Mouse (Mus musculus): ENCODE data around the gene Prpf19. TPM values are rescaled to one million over a fixed set of nuclear protein-coding genes. Genes with fewer than 3 reads are reported as not detected.

Prpf19 gene
- polyA plus RNA-seq, 1 experiment from 2014 or later = 47.2 TPM

GRCm38 (mm10) chr19:10926666-10927065 lies 31.6 kb downstream of the Prpf19 start:
- no peaks in the 10 kb centered on the region for H3K9me3 ChIP-seq (replicated peaks)
- 51% methylated on average over 4 of the region's 4 CpGs for WGBS
- H3K27me3 ChIP-seq (ENCODE audit: low read depth, poor library complexity, severe bottlenecking) = no peaks in the 10 kb centered on the region
- H3K27ac ChIP-seq = peak overlapping the region; percentile 71
- DNase-seq (ENCODE audit: low spot score) = no peak
- peaks cover 20% of the 10 kb centered on the region for H3K4me1 ChIP-seq
- H3K4me3 ChIP-seq = no peak overlapping the region
- no peaks in the 10 kb centered on the region for H3K36me3 ChIP-seq

DNA sequence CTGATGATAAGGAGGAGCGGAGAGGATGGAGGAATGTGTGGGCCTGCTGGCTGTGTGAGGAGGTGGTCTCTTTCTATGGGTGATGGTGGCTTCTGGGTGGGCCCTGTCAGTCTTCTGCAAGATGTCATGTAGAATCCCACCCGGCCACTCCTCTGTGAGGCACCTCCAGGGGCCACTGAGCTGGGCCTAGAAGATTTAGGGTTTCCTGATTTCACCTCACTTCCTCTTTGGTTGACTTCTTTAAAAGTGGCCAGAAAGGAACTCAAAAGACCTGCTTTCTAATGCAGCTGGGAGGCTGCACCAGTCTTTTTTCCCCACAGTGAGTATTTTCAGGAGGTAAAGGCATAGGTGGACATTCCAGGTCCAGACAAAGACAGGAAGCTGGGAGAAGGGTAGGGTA lies 35.6 kb downstream of the Prpf19 start:
- DNase-seq (ENCODE audit: low spot score) = no peak
- WGBS = 82% methylated on average over 2 of the region's 2 CpGs
- H3K9me3 ChIP-seq (replicated peaks) = no peaks in the 10 kb centered on the region

GRCm38 (mm10) chr19:10935029-10935428 lies 40.0 kb downstream of the Prpf19 start:
- 67% methylated on average over 5 of the region's 5 CpGs for WGBS
- no peak overlapping the region for H3K4me3 ChIP-seq
- H3K27me3 ChIP-seq (ENCODE audit: low read depth, poor library complexity, severe bottlenecking) = no peaks in the 10 kb centered on the region
- H3K4me1 ChIP-seq = peaks cover 1% of the 10 kb centered on the region
- no peaks in the 10 kb centered on the region for H3K9me3 ChIP-seq (replicated peaks)
- H3K27ac ChIP-seq = no peak overlapping the region
- no peaks in the 10 kb centered on the region for H3K36me3 ChIP-seq
- DNase-seq (ENCODE audit: low spot score) = no peak

More for the DNA sequence above, 35.6 kb downstream of the Prpf19 start:
- Histone ChIP-seq H3K4me1 (peaks cover 15% of the 10 kb centered on the region), H3K27me3 (ENCODE audit: low read depth, poor library complexity, severe bottlenecking) (no peaks in the 10 kb centered on the region), H3K36me3 (no peaks in the 10 kb centered on the region), H3K27ac (no peak overlapping the region), H3K4me3 (no peak overlapping the region)

DNA sequence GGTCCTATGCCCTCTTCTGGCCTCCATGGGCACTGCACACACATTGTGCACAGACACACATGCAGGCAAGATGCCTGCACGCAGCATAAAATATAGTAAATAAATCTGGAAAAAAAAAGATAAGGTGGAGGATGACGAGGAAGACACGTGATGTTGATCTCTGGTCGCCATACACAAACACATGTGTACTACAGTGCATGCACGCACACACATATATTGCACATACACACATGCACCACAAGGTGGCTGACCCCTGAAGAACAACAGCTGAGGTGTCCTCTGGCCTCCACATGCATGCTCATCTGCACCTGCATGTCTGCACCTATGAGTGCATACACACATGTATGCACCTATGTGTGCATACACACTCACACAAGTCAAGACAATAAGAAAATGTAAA lies 41.0 kb downstream of the Prpf19 start:
- Histone ChIP-seq H3K27ac (no peak overlapping the region), H3K9me3 (replicated peaks) (no peaks in the 10 kb centered on the region), H3K27me3 (ENCODE audit: low read depth, poor library complexity, severe bottlenecking) (no peaks in the 10 kb centered on the region), H3K4me1 (peaks cover 12% of the 10 kb centered on the region), H3K36me3 (no peaks in the 10 kb centered on the region), H3K4me3 (no peak overlapping the region)
- WGBS = 90% methylated on average over 5 of the region's 5 CpGs
- no peak for DNase-seq (ENCODE audit: low spot score)

DNA sequence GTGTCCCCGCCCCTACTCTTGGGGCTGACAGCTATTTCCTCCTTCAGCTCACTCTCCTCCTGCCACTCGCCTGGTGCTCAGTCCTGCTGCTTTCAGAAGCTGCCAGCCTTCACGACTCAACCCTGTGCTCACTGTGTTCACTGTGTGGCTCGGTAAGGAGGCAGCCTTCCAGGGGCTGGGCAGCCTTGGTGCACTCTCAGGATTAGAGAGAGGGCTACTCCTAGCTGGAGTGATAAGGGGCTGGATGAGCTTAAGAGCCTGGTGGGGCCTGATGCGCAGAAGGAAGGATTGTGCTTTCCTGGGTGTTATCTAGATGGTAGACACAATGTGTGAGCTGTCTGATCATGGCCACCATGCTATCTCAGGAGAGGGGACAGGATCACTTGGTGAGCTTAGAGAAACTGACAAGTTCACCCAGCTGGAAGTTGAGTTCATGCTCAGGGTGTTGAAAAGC lies 42.1 kb downstream of the Prpf19 start, which contains the start of gene Ptgdr2:
Gene Ptgdr2 (plus strand): TSS at position 51 of the 454 bp plus-strand sequence.
- Histone ChIP-seq H3K4me3 (no peak within 1 kb of the TSS), H3K9me3 (replicated peaks) (no peaks in the 10 kb centered on the region), H3K36me3 (peaks cover 6% of the 10 kb centered on the region), H3K27ac (no peak within 1 kb of the TSS), H3K27me3 (ENCODE audit: low read depth, poor library complexity, severe bottlenecking) (no peaks in the 10 kb centered on the region), H3K4me1 (peaks cover 14% of the 10 kb centered on the region)
- DNase-seq (ENCODE audit: low spot score) = no peak
- WGBS = 41% methylated on average over 5 of the region's 5 CpGs

GRCm38 (mm10) chr19:10938771-10939170 lies 43.7 kb downstream of the Prpf19 start:
- Histone ChIP-seq H3K27me3 (ENCODE audit: low read depth, poor library complexity, severe bottlenecking) (no peaks in the 10 kb centered on the region), H3K4me1 (peaks cover 14% of the 10 kb centered on the region), H3K27ac (no peak overlapping the region), H3K9me3 (replicated peaks) (no peaks in the 10 kb centered on the region), H3K4me3 (no peak overlapping the region), H3K36me3 (peaks cover 22% of the 10 kb centered on the region)
- DNase-seq (ENCODE audit: low spot score) = no peak
- 39% methylated on average over 3 of the region's 3 CpGs for WGBS

GRCm38 (mm10) chr19:10940097-10940800 lies 45.2 kb downstream of the Prpf19 start:
- H3K27ac ChIP-seq = peak overlapping the region; percentile 89
- peaks cover 14% of the 10 kb centered on the region for H3K4me1 ChIP-seq
- WGBS = 19% methylated on average over 37 of the region's 37 CpGs
- H3K4me3 ChIP-seq = peak overlapping the region; percentile 55
- H3K27me3 ChIP-seq (ENCODE audit: low read depth, poor library complexity, severe bottlenecking) = no peaks in the 10 kb centered on the region
- peak; percentile 90 for DNase-seq (ENCODE audit: low spot score)
- no peaks in the 10 kb centered on the region for H3K9me3 ChIP-seq (replicated peaks)
- H3K36me3 ChIP-seq = peaks cover 37% of the 10 kb centered on the region

DNA sequence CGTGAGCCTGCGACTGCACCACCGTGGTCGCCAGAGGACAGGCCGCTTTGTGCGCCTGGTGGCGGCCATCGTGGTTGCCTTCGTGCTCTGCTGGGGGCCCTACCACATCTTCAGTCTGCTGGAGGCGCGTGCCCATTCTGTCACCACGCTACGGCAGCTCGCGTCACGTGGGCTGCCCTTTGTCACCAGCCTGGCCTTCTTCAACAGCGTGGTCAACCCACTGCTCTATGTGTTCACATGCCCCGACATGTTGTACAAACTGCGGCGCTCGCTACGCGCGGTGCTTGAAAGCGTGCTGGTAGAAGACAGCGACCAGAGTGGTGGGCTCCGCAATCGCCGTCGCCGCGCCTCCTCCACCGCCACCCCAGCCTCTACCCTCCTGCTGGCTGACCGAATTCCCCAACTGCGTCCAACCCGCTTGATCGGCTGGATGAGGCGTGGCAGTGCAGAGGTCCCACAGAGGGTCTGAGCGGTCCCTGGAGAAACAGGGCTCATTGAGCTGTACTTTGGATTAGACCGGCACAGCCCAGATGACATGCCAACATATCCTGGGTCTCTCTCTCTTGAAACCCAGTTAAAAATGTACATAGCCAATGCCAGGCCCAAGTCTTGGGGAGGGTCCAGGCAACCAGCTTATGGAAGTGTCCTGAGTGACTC lies 45.9 kb downstream of the Prpf19 start:
- no peaks in the 10 kb centered on the region for H3K27me3 ChIP-seq (ENCODE audit: low read depth, poor library complexity, severe bottlenecking)
- peaks cover 44% of the 10 kb centered on the region for H3K36me3 ChIP-seq
- H3K4me3 ChIP-seq = peak overlapping the region; percentile 55
- peak overlapping the region; percentile 89 for H3K27ac ChIP-seq
- DNase-seq (ENCODE audit: low spot score) = peak; percentile 74
- H3K4me1 ChIP-seq = peaks cover 14% of the 10 kb centered on the region
- WGBS = 4% methylated on average over 40 of the region's 40 CpGs
- no peaks in the 10 kb centered on the region for H3K9me3 ChIP-seq (replicated peaks)

- Histone ChIP-seq H3K9me3 (replicated peaks) (no peaks in the 10 kb centered on the region), H3K36me3 (peaks cover 56% of the 10 kb centered on the region)
Observed at GRCm38 (mm10) chr19:10943955-10944354, 48.9 kb downstream of the Prpf19 start.

GRCm38 (mm10) chr19:10946506-10946905 lies 51.5 kb downstream of the Prpf19 start:
- Histone ChIP-seq H3K27ac (no peak overlapping the region), H3K27me3 (ENCODE audit: low read depth, poor library complexity, severe bottlenecking) (no peaks in the 10 kb centered on the region), H3K9me3 (replicated peaks) (no peaks in the 10 kb centered on the region), H3K4me3 (peak overlapping the region; percentile 95; the same call in 1 of the 2 replicates), H3K4me1 (peaks cover 27% of the 10 kb centered on the region), H3K36me3 (peaks cover 56% of the 10 kb centered on the region)
- 87% methylated on average over 3 of the region's 3 CpGs for WGBS
- DNase-seq (ENCODE audit: low spot score) = no peak

More at GRCm38 (mm10) chr19:10943955-10944354, 48.9 kb downstream of the Prpf19 start:
- no peaks in the 10 kb centered on the region for H3K27me3 ChIP-seq (ENCODE audit: low read depth, poor library complexity, severe bottlenecking)
- H3K27ac ChIP-seq = no peak overlapping the region
- no peak overlapping the region for H3K4me3 ChIP-seq
- H3K4me1 ChIP-seq = peaks cover 36% of the 10 kb centered on the region
- 89% methylated on average over 3 of the region's 3 CpGs for WGBS
- no peak for DNase-seq (ENCODE audit: low spot score)

DNA sequence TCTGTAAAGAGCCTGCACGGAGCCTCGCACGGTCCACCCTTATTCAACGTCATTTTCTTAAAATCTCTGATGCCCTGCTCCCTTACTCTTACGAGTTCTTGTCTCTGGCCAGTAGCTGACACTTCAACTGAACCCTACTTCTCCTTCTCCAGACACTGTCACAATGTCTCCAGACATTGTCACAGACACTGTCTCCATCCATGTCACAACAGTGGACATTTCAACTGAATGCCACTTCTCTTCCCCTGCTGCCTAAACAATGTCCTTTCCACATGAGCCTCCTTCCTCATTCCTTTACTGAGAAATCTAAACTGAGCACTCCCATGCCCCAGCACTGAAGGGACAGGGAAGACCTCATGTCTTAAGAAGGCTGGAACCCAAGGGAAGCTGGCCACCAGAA lies 52.2 kb downstream of the Prpf19 start:
- peaks cover 49% of the 10 kb centered on the region for H3K36me3 ChIP-seq
- no peaks in the 10 kb centered on the region for H3K9me3 ChIP-seq (replicated peaks)
- peak overlapping the region; percentile 95 for H3K4me3 ChIP-seq
- DNase-seq (ENCODE audit: low spot score) = no peak
- no peaks in the 10 kb centered on the region for H3K27me3 ChIP-seq (ENCODE audit: low read depth, poor library complexity, severe bottlenecking)
- H3K4me1 ChIP-seq = peaks cover 27% of the 10 kb centered on the region
- H3K27ac ChIP-seq = no peak overlapping the region
- WGBS = 87% methylated on average over 5 of the region's 5 CpGs

DNA sequence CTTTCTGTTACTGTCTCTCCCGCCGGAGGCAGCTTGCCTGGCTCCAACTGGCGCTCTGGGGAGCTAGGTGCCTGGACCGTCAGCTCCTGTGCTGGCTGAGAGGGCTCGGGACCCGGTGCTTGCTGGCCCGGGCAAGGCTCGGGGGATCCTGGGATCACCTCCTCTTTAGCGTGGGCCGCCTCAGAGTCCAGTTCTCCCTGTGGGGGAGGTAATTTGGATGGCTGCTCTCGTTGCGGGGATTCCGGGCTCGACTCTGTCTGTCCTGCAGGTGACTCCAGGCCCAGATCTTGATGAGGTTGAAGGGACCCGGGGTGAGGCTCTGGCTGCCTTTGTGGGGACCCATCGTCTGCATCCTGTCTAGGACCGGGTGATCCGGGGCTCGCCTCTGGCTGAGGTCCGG lies 53.4 kb downstream of the Prpf19 start:
- Histone ChIP-seq H3K27me3 (ENCODE audit: low read depth, poor library complexity, severe bottlenecking) (no peaks in the 10 kb centered on the region), H3K27ac (peak overlapping the region; percentile 81), H3K4me3 (peak overlapping the region; percentile 95), H3K9me3 (replicated peaks) (no peaks in the 10 kb centered on the region), H3K36me3 (peaks cover 37% of the 10 kb centered on the region), H3K4me1 (peaks cover 27% of the 10 kb centered on the region)
- peak; percentile 36 for DNase-seq (ENCODE audit: low spot score)
- whole genome bisulfite sequencing = 1% methylated on average over 20 of the region's 20 CpGs

DNA sequence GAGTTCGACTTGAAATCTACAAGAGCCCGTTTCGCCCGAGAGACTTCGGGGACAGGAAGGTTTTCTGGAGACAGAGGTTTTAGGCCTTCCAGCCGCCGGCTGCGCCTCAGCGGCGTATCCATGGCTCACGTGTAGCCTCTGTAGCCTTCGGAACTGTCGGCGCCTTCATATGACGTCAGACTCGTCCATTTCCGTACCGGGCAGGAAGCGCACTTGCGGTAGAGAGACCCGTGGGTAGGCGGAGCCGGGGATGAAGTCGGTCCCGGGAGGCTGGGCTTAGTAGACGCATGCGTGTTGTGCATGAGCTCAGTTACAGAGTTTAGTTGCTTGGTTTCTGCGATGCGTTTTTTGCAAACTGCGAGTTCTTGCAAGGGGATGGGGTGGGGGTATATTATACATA lies 54.1 kb downstream of the Prpf19 start, which contains the start of gene Ccdc86:
Gene Ccdc86 (minus strand): TSS at position 155 of the 400 bp plus-strand sequence.
- H3K27ac ChIP-seq = peak within 1 kb of the TSS; percentile 81
- H3K9me3 ChIP-seq (replicated peaks) = no peaks in the 10 kb centered on the region
- no peaks in the 10 kb centered on the region for H3K27me3 ChIP-seq (ENCODE audit: low read depth, poor library complexity, severe bottlenecking)
- H3K4me3 ChIP-seq = peak within 1 kb of the TSS; percentile 95
- H3K4me1 ChIP-seq = peaks cover 27% of the 10 kb centered on the region
- under 1% methylated on average over 30 of the region's 30 CpGs for WGBS
- peak; percentile 98 for DNase-seq (ENCODE audit: low spot score)
- peaks cover 30% of the 10 kb centered on the region for H3K36me3 ChIP-seq

Data from limb, embryonic 10.5 days (tissue).